Mouse (Mus musculus) testis, postnatal 14 days (tissue): Measurements from ENCODE around the gene Mras.

Experiments
- DNase-seq: peaks from one replicate; pipeline ENCODE4 v3.0.0; 2021; ENCODE audit warnings: low spot score

Gene Mras

DNA sequence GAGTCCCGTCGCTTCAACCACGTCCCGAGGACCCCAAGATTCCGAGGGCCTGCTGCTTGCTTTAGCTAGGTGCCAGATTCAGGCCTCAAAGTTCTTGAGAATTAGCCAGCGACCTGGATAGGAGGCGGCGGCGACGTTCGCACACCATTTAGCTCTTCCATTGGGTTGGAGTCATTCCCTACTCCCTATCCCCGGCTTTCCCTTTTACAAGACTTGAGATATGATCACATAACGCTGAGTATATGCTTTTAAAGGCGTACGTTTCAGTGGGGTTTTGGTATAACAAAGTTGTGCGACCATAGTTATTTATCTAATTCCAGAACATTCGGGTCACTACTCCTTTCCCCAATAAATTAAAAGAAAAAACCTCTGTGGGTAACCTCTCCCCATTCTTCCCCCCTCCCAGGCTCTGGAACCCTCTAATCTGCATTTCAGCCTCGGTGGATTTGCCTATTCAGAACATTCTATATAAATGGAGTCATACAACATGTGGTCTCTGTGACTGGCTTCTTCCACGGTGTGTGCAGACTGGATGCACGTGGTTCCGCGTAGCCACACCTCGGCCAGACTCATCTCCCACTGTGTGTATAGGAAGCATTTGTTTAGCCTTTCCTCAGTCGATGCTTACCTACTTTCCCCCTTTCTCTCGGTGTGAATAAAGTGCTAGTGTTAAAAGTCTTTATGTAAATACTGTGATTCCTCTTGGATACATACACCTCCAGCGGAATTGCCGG lies at the start of gene Mras:
Gene Mras (minus strand): TSS at position 351 of the 734 bp plus-strand sequence.
- DNase-seq = no peak

DNA sequence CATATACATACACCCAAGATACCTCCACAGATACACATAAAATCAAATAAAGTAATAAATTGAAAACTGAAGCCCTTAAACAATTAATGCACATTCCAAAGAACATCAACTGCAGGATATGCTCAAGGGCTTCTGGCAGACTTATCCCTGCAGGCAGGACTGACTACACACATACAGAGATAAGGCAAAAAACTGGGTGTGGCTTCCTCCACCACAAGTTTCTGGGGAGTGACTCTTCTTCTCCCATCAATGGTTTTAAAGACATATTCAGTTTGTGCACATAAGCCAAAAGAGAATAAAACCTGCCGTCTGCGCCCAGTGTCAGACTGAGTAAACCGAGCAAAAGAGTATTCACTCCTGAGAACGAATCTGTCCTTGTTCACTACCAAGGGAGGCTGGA lies 48.0 kb upstream of the Mras start:
- DNase-seq = no peak

DNA sequence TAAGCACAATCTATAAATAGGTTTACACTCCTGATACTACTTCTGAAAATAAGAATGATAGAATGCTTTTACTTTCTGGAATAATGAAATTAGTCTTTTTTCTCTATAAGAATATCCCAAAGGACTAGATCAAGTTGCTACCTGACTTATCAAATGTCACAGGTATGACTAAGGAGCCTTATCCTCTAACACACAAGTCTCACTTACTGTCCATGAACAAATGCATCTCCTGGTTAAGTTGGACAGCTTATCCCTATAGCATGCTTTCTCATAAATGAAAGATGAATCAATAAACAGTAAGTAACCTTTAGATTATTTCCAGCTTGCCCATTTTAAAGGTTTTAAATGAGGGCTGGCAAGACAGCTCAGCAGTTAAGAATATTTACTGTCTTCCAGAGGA lies 47.5 kb upstream of the Mras start:
- no peak for DNase-seq

DNA sequence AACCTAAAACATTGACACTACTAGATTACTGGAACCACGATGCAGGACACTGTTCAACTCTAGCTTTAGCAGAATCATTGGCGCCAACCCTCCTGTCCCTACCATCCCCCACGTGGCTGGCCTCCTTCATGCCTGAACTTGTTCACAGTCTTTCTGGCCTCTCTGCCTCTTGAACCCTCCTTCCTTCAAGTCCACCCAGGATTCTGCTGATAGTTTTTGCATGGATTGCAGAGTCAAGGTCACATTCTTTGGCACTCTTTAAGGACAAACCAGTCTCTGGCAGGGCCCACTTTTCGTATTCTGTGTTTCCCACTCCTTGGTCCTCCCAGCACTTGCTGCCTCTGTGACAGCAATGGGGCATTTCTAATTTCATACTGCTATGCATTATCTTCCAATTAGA lies 46.0 kb upstream of the Mras start:
- DNase-seq = peak; percentile 31

DNA sequence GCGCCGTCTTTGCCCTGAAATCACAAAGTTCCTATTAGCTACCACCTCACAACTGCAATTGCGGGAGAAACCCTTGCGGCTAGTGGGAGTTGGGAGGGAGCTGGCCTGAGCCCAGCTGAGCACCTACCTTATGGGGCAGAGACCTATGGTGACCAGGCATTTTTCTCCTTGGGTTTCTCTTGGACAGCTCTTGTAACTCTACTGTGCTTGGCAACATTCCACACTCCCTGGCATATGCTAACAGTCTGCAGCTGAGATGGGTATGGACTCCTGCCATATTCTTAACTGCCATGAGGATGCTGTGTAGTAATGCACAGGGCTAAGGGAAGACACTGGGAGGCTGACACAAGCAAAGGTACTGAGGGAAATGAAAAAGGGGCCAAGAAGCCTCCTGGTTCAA lies 43.6 kb upstream of the Mras start:
- DNase-seq = no peak

DNA sequence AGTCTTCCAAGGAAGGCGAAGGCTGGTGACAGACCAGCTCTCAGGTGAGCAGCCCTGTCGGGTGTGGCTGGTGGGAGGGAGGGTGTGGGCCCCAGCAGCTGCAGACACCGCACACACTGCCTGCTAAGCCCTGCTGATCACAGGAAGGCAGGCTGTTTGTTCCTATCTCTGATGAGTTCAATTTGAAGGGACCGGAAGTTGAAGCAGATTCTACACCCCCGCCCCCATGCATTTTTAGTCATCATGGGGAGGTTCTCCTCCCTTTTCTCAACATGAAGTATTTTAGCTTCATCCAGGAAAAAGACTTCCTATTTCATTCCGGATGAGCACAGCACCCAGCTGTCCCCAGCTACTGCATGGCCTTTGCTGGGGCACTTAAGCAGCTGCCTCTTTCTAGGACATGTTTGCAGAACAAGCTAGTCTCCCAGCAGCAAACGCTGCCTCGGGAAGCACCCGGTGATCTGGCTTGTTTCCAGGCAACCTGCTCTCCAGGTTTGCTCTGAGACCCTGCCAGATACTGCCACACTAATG lies 42.1 kb upstream of the Mras start:
- no peak for DNase-seq

DNA sequence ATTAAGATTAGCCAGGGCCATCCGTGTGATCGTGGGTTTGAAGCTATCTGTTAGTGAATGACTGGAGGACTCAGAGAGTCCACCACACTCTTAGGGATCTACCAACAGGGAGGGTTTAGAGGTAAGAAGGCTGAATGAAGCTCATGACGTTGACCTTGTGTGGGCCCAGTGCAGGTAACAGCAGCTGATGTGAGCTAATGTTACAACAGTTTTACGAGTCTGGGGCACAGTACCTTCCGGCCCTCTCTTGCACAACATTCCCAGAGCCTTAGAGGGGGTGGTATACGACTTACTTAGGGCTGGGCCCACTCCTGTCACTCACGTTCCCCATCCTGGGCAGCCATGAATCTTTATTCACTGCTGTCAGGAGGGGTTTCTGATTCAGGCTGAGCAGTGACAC lies 34.2 kb upstream of the Mras start:
- DNase-seq = no peak

DNA sequence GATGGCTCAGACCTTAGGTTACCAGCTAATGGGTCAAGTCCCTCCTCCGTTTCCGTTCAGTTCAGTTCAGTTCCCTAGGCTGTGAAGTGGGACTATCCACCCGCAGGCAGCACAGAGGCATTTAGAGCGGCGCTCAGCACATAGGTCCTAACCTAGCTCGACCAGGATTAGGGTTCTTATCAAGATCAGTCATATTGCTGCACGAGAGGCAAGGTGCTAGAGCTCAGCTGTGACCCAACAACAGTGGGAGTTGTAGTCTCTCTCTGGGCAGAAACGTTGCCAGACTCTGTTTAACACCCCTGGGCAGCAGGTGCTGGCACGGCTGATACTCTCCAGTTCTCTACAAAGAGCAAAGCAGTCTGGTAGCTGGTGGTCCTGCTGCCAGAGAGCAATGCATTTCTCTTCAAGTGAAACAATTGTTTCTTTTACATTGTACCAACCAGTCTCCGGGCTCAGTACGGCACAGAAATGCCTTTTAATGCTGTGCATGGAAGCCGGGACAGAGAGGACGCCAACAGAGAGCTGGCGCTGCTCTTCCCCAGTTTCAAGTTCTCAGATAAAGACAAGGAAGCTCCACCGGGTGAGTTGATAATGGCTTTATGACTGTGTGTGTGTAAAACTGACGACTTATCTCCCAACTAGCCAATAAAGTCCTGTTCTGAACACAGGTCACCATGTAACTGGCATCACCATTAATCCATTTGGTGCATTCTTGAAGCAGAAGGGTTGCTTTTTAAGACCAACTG lies 33.3 kb upstream of the Mras start:
- no peak for DNase-seq

DNA sequence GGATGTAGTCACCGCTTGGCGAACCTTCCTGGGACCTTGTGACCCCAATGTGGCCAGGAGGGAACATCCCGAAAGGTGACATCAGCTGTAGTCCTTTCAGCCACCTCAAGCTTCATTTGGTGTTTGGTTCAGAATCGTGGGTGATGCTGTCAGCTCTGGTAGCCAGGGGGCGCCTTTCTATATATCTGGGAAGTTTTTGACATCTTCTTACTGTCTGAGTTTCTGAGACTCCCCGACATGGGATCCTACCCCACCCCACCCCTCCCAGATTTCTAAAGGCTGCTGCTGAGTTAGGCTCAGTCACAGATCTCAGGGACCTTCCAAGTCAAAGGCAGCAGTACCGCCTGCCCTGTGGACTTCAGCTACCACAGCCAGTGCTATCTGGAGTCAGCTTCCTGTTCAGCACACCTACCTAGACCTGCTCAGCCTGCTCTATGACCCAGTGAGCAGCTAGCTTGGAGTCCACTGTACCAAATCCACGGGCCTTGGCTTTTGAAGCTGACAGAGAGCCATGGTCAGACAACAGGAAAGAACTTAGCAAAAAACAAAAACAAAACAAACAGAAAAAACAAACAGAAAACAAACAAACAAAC lies 32.6 kb upstream of the Mras start:
- DNase-seq = no peak

DNA sequence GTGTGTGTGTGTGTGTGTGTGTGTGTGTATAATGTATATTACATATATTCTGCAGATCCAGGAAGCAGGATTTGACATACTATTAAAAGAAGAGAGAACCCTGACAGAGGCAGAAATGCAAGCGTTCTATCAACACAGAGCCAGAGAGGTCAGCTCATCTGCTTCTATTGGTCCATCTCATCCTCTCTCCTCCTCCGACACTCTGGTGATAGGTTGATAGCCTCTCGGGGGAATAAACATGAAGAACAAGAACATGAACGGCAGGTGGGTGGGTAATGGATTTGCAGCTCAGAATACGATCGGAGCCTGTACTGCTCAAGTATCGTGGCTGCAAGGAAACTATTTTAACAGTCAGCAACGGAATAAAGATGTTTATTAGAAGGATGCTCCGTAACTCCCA lies 31.4 kb upstream of the Mras start:
- no peak for DNase-seq

DNA sequence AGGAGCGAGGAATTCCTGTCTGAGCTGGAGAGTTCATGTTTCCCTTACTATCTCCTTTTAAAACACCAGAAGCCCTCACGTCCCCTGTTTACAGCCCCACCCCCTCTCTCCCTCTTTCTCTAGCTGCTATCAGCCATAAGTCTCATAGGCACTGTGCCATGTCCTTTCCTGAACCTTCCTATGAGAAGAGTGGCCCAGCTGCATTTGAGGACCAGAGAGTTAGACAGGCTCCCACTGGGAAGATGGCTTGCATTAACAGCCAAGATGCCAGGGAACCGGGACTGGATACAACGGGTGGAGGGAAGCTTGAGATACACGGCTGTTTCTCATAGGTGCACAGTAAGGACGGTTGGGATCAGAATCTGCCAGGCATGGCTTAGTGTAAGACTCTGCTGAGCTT lies 27.7 kb upstream of the Mras start:
- no peak for DNase-seq

DNA sequence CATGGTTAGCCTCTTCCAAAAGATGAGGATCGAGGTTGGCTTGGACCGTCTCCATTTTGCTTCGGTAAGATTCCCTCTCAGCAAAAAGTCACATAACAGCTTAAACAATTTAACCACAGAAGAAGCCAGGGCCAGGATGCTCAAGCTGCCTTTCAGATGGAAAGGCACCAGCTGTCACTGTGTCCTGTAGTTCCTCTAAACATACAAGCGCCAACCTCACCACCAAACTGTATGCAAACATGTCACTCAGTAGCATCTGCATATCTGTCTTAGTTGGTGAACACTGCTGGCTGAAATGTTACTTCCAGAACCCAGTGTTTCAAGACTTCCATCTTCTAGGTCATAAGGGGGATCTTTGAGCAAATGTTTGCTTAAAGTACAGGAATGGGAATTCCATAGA lies 22.5 kb upstream of the Mras start:
- DNase-seq = no peak

DNA sequence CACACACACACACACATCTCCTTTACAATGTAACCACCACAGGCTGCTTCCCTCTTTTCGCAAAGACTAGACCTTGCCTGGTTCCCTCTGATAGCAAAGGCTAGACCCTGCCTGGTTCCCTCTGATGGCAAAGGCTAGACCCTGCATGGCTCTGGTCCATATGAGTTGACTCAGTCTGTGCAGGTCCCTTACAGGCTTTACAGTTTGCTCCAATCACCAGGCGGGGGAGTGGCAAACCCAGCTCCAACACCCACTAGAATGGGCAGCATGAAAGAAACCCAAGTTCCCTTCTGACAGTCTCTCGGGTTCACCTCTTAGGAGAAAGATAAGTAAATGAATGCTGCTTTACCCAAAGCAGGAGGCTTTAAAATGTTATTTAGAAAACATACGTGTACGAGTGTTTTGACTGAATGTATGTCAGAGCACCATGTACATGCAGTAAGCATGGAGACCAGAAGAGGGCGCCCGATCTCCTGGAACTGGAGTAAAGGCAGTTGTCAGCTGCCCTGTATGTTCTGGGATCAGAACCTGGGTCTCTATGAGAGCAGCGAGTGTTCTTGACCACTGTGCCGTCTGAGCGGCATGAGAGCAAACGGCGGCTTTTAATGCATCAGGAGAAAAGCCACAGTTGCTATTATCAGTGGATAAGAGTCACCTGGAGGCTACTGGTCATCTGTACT lies 21.5 kb upstream of the Mras start:
- no peak for DNase-seq

DNA sequence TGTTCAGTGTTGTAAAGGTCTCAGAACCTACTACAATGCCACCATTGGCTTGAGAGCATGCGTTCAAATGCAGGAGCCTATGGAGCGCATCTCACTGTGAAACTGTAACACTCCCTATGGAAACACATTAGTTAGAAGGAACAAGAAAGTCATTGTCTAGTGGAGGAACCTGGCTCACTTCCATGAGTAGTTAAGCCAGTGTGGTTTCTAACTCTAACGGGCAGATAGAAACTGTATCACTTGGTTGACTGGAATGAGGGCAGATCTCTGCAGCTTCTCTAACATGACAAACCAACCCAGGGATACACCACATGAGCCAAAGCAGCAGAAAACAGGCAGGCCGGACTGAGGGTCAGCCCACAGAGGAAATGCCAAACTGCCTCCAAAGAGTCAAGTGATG lies 17.0 kb upstream of the Mras start:
- DNase-seq = peak; percentile 52

DNA sequence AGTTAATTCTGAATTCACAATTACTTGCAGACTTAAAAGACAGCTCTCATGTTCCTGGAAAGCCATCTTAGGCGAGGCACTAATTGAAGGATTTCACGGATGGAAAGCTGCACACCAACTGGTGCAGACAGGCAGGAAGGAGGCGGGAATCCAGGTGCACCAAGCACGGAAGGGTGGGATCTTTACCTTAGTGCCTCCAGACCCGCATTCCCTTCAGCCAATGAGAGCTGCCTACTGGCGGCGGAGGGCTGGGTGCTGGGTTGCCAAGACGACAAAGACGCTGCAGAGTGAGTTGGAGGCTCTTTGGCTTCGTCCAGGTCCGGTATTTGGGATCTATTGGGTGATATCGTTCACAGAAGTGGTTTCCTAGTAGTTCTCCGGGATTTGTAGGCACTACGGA lies 14.0 kb upstream of the Mras start, which contains the start of gene Nme9:
Gene Nme9 (plus strand): TSS at position 315 of the 400 bp plus-strand sequence.
- no peak for DNase-seq

DNA sequence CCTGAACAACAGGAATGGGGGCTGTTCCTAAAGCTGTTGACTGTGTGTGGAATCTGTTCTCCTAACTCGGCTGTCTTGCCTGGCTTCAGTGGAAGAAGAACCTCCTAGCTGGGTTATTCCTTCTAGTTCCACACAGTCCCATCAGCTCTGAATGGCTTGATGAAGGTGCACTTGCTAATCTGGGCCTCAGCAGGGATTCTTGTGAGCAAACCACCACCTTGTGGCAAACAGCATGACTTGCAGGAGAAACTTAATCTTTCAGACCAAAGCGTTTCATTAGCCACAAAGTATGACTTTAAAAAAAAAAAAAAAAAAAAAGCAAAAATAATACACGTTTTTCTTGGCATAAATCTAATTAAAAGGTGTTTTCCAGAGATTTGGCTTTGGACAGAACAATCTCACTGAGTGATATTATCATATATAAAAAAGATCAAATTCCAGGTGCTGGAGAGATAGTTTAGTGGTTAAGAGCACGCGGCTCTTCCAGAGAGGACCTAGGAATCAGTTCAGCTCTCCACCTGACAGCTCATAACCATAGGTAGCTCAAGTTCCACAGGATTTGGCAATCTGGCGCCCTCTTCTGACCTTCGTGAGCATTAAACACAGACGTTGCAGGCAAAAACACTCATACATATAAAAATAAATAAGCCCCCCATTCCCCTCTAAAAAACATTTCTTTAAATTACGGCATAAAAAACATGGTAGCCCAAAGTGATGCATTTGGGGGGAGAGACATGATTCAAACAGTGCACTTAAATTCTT lies 12.9 kb upstream of the Mras start:
- DNase-seq = no peak

DNA sequence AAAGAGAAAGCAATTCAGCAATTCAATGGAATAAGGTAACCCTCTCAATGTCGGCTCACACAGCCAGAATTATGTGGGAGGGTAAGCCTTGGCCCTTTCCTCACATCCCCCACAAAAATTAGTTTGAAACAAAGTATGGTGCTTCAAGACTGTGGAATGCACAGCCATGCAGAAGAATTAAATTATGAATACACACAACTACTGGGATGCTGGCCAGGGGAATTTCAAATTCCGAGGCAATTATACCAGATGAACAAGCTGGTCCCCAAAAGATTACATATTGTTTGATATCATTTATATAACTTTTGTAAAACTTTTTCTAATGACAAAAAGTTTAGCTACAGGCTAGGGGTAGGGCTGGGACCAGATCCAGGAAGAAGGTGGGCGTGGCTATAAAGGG lies 10.1 kb upstream of the Mras start:
- DNase-seq = peak; percentile 46

DNA sequence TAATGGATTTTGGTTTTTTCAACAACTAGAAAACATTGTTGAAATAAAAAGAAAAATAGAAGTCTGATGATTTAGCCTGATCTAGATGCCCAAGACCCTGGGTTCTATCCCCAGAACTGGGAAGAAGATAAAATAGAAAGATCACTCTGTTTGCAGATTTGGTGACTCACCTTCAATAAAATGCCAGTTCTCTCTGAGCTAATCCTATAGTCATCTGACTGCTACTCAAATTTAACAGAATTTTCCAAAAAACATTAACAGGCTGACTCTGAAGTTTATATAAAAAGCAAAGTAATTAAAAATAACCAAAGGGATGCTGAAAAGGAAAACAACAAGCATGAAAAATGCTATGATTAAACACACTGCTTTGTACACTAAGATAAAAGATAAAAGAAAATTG lies 9.1 kb upstream of the Mras start:
- DNase-seq = no peak

DNA sequence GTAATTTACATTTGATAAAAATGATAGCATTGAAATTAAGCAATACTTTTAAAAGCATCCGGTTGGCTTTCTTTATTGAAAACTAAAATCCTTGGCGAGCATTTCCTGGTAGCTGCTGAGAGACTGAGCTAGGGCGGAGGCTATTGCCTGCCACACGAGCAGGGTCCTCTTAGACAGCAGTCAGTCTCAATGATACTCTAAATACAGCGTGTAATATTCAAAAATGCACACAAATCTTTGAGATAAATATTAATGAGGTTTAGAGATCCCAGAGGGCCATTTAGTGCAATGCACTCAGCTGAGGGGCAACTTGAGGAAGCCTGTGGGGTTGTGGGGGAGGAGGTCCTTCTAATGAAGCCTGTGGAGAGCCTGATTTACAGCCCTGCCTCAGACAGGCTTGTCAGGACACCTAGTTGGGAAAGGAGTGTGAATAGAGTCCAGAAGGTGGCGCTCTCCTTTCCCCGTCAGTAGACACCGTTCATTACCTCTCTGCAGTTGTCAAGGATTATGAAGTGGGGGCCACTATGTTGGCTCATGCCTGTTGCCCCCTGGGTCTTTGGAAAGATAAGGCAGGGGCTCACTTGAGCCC lies 7.5 kb upstream of the Mras start:
- no peak for DNase-seq

DNA sequence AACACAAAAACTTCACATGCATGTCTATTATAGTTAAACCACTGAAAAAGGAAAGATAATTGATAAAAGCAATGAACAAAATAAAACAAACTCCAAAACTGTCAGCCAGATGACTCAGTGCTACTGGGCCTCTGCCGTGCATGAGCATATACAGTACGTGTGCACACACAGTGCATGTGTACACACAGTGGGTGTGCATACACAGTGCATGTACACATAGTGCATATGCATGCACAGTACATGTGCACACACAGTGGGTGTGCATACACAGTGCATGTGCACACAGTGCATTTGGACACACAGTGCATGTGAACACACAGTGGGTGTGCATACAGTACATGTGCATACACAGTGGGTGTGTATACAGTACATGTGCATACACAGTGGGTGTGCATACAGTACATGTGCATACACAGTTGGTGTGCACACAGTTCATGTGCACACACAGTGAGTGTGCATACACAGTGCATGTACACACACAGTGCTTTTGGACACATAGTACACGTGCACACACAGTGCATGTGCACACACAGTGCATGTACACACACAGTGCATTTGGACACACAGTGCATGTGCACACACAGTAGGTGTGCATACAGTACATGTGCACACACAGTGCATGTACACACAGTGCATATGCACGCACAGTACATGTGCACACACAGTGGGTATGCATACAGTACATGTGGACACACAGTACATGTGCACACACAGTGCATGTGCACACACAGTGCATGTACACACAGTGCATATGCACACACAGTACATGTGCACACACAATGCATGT lies 4.7 kb upstream of the Mras start:
- no peak for DNase-seq

DNA sequence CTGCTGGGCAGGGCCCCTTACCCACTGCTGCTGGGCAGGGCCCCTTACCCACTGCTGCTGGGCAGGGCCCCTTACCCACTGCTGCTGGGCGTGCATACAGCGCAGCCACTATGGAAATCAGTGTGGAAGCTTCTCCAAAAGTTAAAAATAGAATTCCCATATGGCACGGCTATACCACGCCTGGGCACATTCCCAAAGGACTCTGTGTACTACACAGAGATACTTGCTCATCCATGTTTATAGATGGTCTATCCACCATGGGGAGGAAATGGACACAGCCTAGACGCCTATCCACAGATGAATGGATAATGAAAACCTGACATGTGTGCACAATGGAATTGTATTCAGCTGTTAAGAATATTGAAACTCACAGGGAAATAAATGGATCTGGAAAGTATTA lies 3.8 kb upstream of the Mras start:
- no peak for DNase-seq
